Mouse (Mus musculus) E14TG2a.4 (cell line): Measurements from ENCODE around the gene Fstl4.

Experiments used
- CTCF ChIP-seq: conservative IDR thresholded peaks from 2 replicates; pipeline ENCODE4 v1.5.1; 2014; ENCODE audit warnings: low read length
- NANOG ChIP-seq: IDR thresholded peaks from 2 replicates; pipeline ENCODE4 v1.6.1; 2014; ENCODE audit warnings: borderline replicate concordance, low read length, mixed read lengths
- POU5F1 ChIP-seq: IDR thresholded peaks from 2 replicates; pipeline ENCODE4 v1.6.1; 2014; ENCODE audit warnings: low read length, borderline replicate concordance

GRCm38 (mm10) chr11:52968809-52969208 lies 204.4 kb downstream of the Fstl4 start:
- TF ChIP-seq CTCF (no peak), NANOG (no peak), POU5F1 (no peak)
